Mouse (Mus musculus) liver, embryonic 13.5 days (tissue): ENCODE measurements at regions not wholly inside any gene's neighbourhood (a gene's known extent, or its start where the extent isn't known, plus 50 kb on each side); places are given as distances from the start of the nearest gene placed in this dataset.
"Not testable (repeated sequence)": the region's sequence is repeated elsewhere in the genome, so short reads cannot be mapped to it uniquely, and the experiment has no call there.

Experiments
- ATAC-seq: fragments of 200-750 bp; cut with Nextera tagmentation; 2 replicates; pipeline ENCODE4 v1.8.0; 2017; ENCODE audit warnings: low read depth, mild to moderate bottlenecking, moderate number of reproducible peaks, moderate library complexity
- DNase-seq: peaks from one replicate; pipeline ENCODE4 v3.0.0; 2022
- H3K27ac ChIP-seq: fragments of 300-500 bp; sonication (generic); 2 replicates; pipeline ENCODE4 v1.5.1; 2015; ENCODE audit warnings: moderate library complexity, mild to moderate bottlenecking, inconsistent platforms
- H3K27me3 ChIP-seq: fragments of 300-500 bp; sonication (generic); 2 replicates; pipeline ENCODE4 v1.6.1; 2015; ENCODE audit warnings: mild to moderate bottlenecking, inconsistent platforms
- H3K36me3 ChIP-seq: fragments of 300-500 bp; sonication (generic); 2 replicates; pipeline ENCODE4 v1.6.1; 2015; ENCODE audit warnings: mild to moderate bottlenecking, inconsistent platforms
- H3K4me1 ChIP-seq: fragments of 300-500 bp; sonication (generic); replicated peaks from 2 replicates; pipeline ENCODE4 v1.6.1; 2015; ENCODE audit warnings: inconsistent platforms
- H3K4me2 ChIP-seq: fragments of 300-500 bp; sonication (generic); 2 replicates; pipeline ENCODE4 v1.6.1; 2015; ENCODE audit warnings: inconsistent platforms, mild to moderate bottlenecking, moderate library complexity
- H3K4me3 ChIP-seq: fragments of 300-500 bp; sonication (generic); replicated peaks from 2 replicates; pipeline ENCODE4 v1.5.1; 2015; ENCODE audit warnings: mild to moderate bottlenecking, inconsistent platforms
- H3K9ac ChIP-seq: fragments of 300-500 bp; sonication (generic); 2 replicates; pipeline ENCODE4 v1.6.1; 2015; ENCODE audit warnings: mild to moderate bottlenecking, inconsistent platforms
- H3K9me3 ChIP-seq: fragments of 300-500 bp; sonication (generic); replicated peaks from 2 replicates; pipeline ENCODE4 v1.6.1; 2016; ENCODE audit warnings: inconsistent platforms
- WGBS: fragments of 180-500 bp; shearing (Covaris S2); methylation state at CpG from one replicate; pipeline ENCODE4 v1.1.7; 2015; ENCODE audit not compliant: insufficient replicate concordance; 5-methylcytosine and 5-hydroxymethylcytosine counted together

- H3K4me3 ChIP-seq, ATAC-seq, H3K4me1 ChIP-seq, H3K9me3 ChIP-seq, DNase-seq, H3K27ac ChIP-seq, H3K4me2 ChIP-seq, H3K27me3 ChIP-seq, H3K36me3 ChIP-seq, H3K9ac ChIP-seq: not testable (repeated sequence)
- WGBS, result 58% methylated on average over 5 of the region's 5 CpGs
Observed at GRCm38 (mm10) chr1:112486046-112486445, 621.3 kb upstream of the Dsel start.

DNA sequence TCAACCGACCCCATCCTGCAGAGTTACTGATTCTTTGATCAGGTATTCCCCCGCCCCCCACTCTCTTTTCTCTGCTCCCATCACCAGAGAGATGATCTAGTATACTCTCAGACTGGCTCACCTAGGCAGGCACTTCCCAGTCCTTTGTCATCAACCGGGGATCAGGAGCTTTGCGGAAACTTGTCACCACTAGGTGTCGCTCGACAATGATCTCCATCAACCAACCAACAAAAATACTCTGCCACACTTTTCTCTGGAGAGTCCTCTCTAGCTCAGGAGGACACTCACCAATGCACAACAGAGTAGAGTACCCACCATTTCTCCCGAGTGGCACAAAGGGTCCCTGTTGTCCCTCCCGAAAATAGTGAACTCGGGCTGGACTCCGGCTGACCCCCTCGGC is 591.3 kb upstream of the Dsel start:
- Histone ChIP-seq H3K27ac (no peak overlapping the region), H3K4me3 (no peak overlapping the region), H3K9me3 (no peaks in the 10 kb centered on the region), H3K27me3 (no peaks in the 10 kb centered on the region), H3K9ac (no peak overlapping the region), H3K36me3 (no peaks in the 10 kb centered on the region), H3K4me2 (no peak overlapping the region), H3K4me1 (no peaks in the 10 kb centered on the region)
- ATAC-seq, result no peak
- 36% methylated on average over 11 of the region's 11 CpGs for WGBS
- no peak for DNase-seq

DNA sequence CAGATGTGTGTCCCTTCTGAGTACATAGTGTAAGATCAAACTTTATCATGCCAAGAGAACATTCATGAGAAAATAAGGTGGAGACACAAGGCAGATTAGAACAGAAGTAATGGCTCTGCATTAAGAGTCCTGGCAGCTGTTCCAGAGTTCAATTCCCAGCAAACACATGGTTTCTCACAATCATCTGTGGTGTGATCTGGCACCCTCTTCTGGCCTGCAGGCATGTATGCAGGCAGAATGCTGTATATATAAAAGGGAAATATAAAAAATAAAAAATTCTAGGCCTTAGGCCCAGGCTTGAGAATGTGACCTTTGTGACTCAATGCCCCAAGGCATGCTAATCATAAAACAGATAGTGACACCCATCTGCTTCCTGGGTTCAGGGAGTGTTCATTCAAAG is 587.7 kb upstream of the Dsel start:
- Histone ChIP-seq H3K4me3 (no peak overlapping the region), H3K9me3 (no peaks in the 10 kb centered on the region), H3K4me2 (no peak overlapping the region), H3K9ac (no peak overlapping the region), H3K27me3 (no peaks in the 10 kb centered on the region), H3K27ac (no peak overlapping the region), H3K36me3 (no peaks in the 10 kb centered on the region), H3K4me1 (no peaks in the 10 kb centered on the region)
- ATAC-seq, result no peak
- no peak for DNase-seq

- Histone ChIP-seq H3K4me3 (no peak overlapping the region), H3K27ac (no peak overlapping the region), H3K4me1 (no peaks in the 10 kb centered on the region), H3K9me3 (no peaks in the 10 kb centered on the region), H3K4me2 (no peak overlapping the region), H3K9ac (no peak overlapping the region), H3K36me3 (no peaks in the 10 kb centered on the region), H3K27me3 (no peaks in the 10 kb centered on the region)
- DNase-seq (no peak), ATAC-seq (no peak)
- 8% methylated on average over 2 of the region's 2 CpGs for WGBS
Observed at GRCm38 (mm10) chr1:112451622-112452021, 586.9 kb upstream of the Dsel start.

- H3K9ac ChIP-seq, result no peak overlapping the region
- no peak for DNase-seq
- no peaks in the 10 kb centered on the region for H3K27me3 ChIP-seq
- H3K27ac ChIP-seq, result no peak overlapping the region
- no peaks in the 10 kb centered on the region for H3K4me1 ChIP-seq
- no peak overlapping the region for H3K4me2 ChIP-seq
- H3K36me3 ChIP-seq, result no peaks in the 10 kb centered on the region
- WGBS, result 44% methylated on average over 2 of the region's 2 CpGs
- H3K4me3 ChIP-seq, result no peak overlapping the region
- ATAC-seq, result no peak
- H3K9me3 ChIP-seq, result no peaks in the 10 kb centered on the region
Observed at GRCm38 (mm10) chr1:112439109-112439508, 574.4 kb upstream of the Dsel start.

DNA sequence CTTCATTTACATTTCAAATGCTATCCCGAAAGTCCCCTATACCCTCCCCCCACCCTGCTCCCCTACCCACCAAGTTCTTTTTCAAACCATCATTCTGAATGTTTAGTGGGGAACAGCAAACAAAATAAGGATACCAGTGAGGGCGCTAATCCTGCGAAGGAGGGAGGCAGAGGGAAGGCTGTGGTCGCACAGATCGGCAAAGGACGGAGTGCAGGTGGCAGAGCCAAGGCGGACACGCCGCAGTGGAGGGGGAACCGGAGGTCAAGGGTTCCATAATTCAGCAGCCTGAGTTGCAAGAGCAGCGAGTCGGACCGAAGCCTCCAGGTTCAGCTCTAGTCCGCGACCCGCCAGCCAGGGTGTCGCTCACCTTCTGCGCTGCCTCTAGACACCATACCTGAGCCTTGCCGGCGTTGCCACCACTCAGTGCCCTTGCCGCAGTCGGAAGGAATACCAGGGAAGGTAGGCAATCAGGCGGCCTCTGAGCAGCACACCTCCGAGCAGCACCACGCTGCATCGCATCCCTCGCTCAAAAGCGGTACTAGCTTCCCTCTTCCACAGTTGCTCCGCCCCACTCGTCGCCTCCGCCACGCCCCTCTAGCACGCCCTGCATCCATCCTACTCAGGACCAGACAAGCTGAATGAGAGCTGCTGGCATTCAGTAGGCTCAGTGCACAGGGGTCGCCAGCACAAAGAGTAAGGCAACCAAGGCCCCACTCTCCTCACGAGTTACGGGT is 551.8 kb upstream of the Dsel start:
- ATAC-seq, result no peak
- H3K4me1 ChIP-seq, result no peaks in the 10 kb centered on the region
- WGBS, result 7% methylated on average over 37 of the region's 37 CpGs
- DNase-seq, result no peak
- peaks cover 6% of the 10 kb centered on the region; the same call in 1 of the 2 replicates for H3K27me3 ChIP-seq
- H3K9me3 ChIP-seq, result no peaks in the 10 kb centered on the region
- H3K4me2 ChIP-seq, result 0 out of 2 replicates have a peak overlapping the region, but pooled peaks have one; percentile 6
- no peak overlapping the region for H3K27ac ChIP-seq
- H3K9ac ChIP-seq, result no peak overlapping the region
- no peak overlapping the region for H3K4me3 ChIP-seq
- no peaks in the 10 kb centered on the region for H3K36me3 ChIP-seq

DNA sequence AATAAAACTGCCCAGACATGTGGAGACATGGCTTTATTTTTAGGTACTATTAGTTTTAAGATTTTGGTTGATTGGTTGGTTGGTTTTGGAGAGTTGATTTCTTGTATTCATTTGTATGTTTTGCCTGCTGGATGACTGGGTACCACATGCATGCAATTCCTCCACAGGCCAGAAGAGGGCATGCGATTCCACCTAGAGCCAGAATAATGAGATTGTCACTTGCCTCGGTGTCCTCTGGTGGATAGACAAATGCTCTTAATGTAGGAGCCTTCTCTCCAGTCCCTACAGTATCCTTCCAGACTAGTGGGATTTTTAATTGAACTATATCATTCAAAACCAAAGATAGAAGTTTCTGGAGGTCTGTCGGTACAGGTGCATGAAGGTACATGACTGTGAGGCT is 524.1 kb upstream of the Dsel start:
- H3K27ac ChIP-seq, result no peak overlapping the region
- no peaks in the 10 kb centered on the region for H3K36me3 ChIP-seq
- H3K9me3 ChIP-seq, result no peaks in the 10 kb centered on the region
- no peaks in the 10 kb centered on the region for H3K4me1 ChIP-seq
- H3K9ac ChIP-seq, result no peak overlapping the region
- WGBS, result 38% methylated on average over 3 of the region's 3 CpGs
- DNase-seq (no peak), ATAC-seq (no peak)
- no peak overlapping the region for H3K4me3 ChIP-seq
- no peaks in the 10 kb centered on the region for H3K27me3 ChIP-seq
- no peak overlapping the region for H3K4me2 ChIP-seq

DNA sequence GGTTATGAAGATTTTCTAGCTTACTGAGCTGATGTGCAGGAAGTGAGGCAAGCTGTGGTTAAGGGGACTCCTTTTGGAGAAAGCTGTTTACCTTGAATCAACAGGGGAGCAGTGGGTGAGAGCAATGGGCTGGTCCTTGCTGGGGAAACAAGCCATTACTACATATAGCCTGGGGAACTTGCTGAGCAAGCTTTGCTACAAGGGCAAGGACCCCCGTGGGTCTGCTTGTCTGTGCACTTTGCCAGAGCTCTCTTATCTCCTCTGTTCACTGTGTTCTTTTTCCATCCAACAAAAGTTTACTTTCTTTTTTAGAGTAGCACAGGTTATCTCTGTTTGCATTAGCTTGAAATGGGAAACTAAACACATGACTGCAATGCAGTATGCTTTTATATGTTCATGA is 519.3 kb upstream of the Dsel start:
- Histone ChIP-seq H3K4me3 (no peak overlapping the region), H3K4me1 (no peaks in the 10 kb centered on the region), H3K36me3 (no peaks in the 10 kb centered on the region), H3K27me3 (no peaks in the 10 kb centered on the region), H3K27ac (no peak overlapping the region), H3K9ac (no peak overlapping the region), H3K4me2 (no peak overlapping the region), H3K9me3 (no peaks in the 10 kb centered on the region)
- WGBS, result 38% methylated on average over 1 of the region's 1 CpGs
- ATAC-seq, result no peak
- DNase-seq, result no peak

GRCm38 (mm10) chr1:112379651-112380264 is 515.0 kb upstream of the Dsel start:
- Histone ChIP-seq H3K4me1 (no peaks in the 10 kb centered on the region), H3K36me3 (no peaks in the 10 kb centered on the region), H3K9me3 (no peaks in the 10 kb centered on the region), H3K27ac (no peak overlapping the region), H3K27me3 (no peaks in the 10 kb centered on the region), H3K4me2 (no peak overlapping the region), H3K9ac (no peak overlapping the region), H3K4me3 (no peak overlapping the region)
- WGBS, result 26% methylated on average over 2 of the region's 2 CpGs
- no peak for ATAC-seq
- no peak for DNase-seq

DNA sequence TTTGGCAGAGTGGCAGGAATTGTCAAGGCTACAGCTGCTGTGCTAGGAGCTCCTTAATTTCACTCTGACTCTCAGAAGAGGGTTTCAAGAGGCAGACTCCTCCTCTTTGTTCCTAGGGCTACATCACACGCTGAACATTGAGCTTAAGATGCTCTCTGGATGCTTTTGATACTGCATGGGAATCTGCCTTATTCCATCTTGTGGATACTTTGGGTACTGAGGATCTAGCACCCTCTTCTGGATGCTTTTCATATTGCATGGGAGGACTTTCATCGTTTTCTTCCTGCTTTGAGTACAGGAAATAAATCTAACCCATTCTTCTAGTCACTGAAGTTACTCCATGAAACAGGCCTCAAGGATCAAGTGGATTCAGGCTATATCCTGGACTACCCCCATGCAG is 513.9 kb upstream of the Dsel start:
- DNase-seq (no peak), ATAC-seq (no peak)
- no peak overlapping the region for H3K4me2 ChIP-seq
- no peaks in the 10 kb centered on the region for H3K9me3 ChIP-seq
- no peaks in the 10 kb centered on the region for H3K27me3 ChIP-seq
- H3K4me1 ChIP-seq, result no peaks in the 10 kb centered on the region
- H3K4me3 ChIP-seq, result no peak overlapping the region
- no peak overlapping the region for H3K9ac ChIP-seq
- 16% methylated on average over 2 of the region's 2 CpGs for WGBS
- H3K27ac ChIP-seq, result no peak overlapping the region
- H3K36me3 ChIP-seq, result no peaks in the 10 kb centered on the region

DNA sequence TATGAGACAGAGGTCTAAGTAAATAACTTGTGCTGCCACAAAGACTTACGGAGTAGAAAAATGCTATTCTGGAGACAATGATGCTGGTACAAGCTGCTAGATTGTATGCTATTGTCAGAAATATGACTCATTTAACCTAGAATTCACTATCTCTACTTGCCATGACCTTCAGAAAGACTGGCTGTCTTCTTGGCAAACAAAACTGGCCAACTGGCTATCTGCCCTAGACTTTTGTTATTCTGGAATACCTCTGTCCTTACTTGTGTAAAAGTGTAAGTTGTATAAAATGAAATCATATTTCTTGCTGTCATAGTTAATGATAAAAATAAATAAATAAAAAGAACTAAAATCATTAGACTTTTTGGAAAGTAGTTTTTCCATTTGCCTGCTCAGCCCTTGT is 491.1 kb upstream of the Dsel start:
- Histone ChIP-seq H3K4me3 (no peak overlapping the region), H3K27ac (no peak overlapping the region), H3K36me3 (no peaks in the 10 kb centered on the region), H3K4me2 (no peak overlapping the region), H3K9me3 (no peaks in the 10 kb centered on the region), H3K27me3 (no peaks in the 10 kb centered on the region), H3K9ac (no peak overlapping the region), H3K4me1 (no peaks in the 10 kb centered on the region)
- 74% methylated on average over 1 of the region's 1 CpGs for WGBS
- ATAC-seq (no peak), DNase-seq (no peak)
